Comparison of ENCODE assay signal across 12 mouse cellular contexts in genomic region chr4:87819182-87819581, GRCm38 (mm10).
DNase-seq lines count a peak whose midpoint lies in the region; ATAC-seq and TF ChIP-seq lines count a peak whose summit lies in the region.
"Had no signal": no experiment of that assay in that cellular context is flagged by ENCODE, and none has a peak within 500 bp of the region (broad histone marks: within the 10 kb centered on the region; RNA-seq: fewer than 3 reads in every experiment).

No protein-coding gene starts in this region.

- H3K4me2 ChIP-seq in hindbrain, embryonic 13.5 days, result no peak overlapping the region

- no peak overlapping the region for H3K4me3 ChIP-seq in hindbrain, embryonic 13.5 days
- no peak overlapping the region for H3K4me3 ChIP-seq in hindbrain, embryonic 10.5 days
- H3K4me3 ChIP-seq in cerebellum, adult 2 months (replicated peaks; ENCODE audit: insufficient read depth, low read depth, low read length), result no peak overlapping the region
- no peak overlapping the region for H3K4me3 ChIP-seq in layer of hippocampus, adult 2 months

- H3K9me3 ChIP-seq in hindbrain, embryonic 13.5 days, result no peaks in the 10 kb centered on the region
- no peaks in the 10 kb centered on the region for H3K9me3 ChIP-seq in hindbrain, embryonic 10.5 days

- WGBS in hindbrain, embryonic 13.5 days, result 57% methylated on average over 9 of the region's 9 CpGs
- 77% methylated on average over 9 of the region's 9 CpGs for WGBS in hindbrain, embryonic 10.5 days
- WGBS in cerebellum, adult 2 months, result 6% methylated on average over 9 of the region's 9 CpGs

- H3K4me1 ChIP-seq in hindbrain, embryonic 13.5 days (replicated peaks), result peaks cover 13% of the 10 kb centered on the region
- H3K4me1 ChIP-seq in hindbrain, embryonic 10.5 days (replicated peaks), result no peaks in the 10 kb centered on the region
- H3K4me1 ChIP-seq in cerebellum, adult 2 months (ENCODE audit: control insufficient read depth, insufficient read depth, low read length), result peaks cover 23% of the 10 kb centered on the region; the same call in 1 of the 2 replicates

- DNase-seq in hindbrain, embryonic 10.5 days (ENCODE audit: low spot score), result no peak
- peak; percentile 8 for DNase-seq in 3T3-L1 (ENCODE audit: low read depth, low spot score)
- DNase-seq in cerebellum, adult 2 months, result peak; percentile 91 to 98
- DNase-seq in layer of hippocampus, adult 2 months (ENCODE audit: low spot score in 2 of 2), result peak; percentile 29 to 55
- no peak for DNase-seq in gastrocnemius, postnatal 4 days (ENCODE audit: low spot score in 2 of 2)
- no peak for DNase-seq in heart, adult 9 months (ENCODE audit: low spot score in 2 of 2)
- DNase-seq in adrenal gland, postnatal 25 days, result no peak
- DNase-seq: heart, postnatal 14 days had no signal

- H3K27ac ChIP-seq in hindbrain, embryonic 13.5 days, result no peak overlapping the region
- no peak overlapping the region for H3K27ac ChIP-seq in hindbrain, embryonic 10.5 days
- H3K27ac ChIP-seq in cerebellum, adult 2 months (ENCODE audit: insufficient read depth, low read length), result peak overlapping the region; percentile 45; the same call in 1 of the 2 replicates
- no peak overlapping the region; the same call in 1 of the 2 replicates for H3K27ac ChIP-seq in layer of hippocampus, adult 2 months
- H3K27ac ChIP-seq: stomach, postnatal 0 days had no signal

- no peak for TF ChIP-seq CTCF in cerebellum, adult 2 months (IDR thresholded peaks at IDR 0.05; ENCODE audit: borderline replicate concordance, insufficient read depth, low read depth, low read length)
- TF ChIP-seq CTCF in layer of hippocampus, adult 2 months (conservative IDR thresholded peaks at IDR 0.05), result no peak

- TF ChIP-seq POLR2A in cerebellum, adult 2 months (IDR thresholded peaks at IDR 0.05; ENCODE audit: borderline replicate concordance, insufficient read depth, low read length), result no peak

- ATAC-seq in hindbrain, embryonic 13.5 days (ENCODE audit: low FRiP score), result peak; percentile 36; the same call in 1 of the 2 replicates
- ATAC-seq: lung, postnatal 0 days; Patski had no signal

- H3K9ac ChIP-seq in hindbrain, embryonic 13.5 days, result no peak overlapping the region

- H3K36me3 ChIP-seq in hindbrain, embryonic 13.5 days, result peaks cover 6% of the 10 kb centered on the region; the same call in 1 of the 2 replicates
- peaks cover 8% of the 10 kb centered on the region; the same call in 1 of the 2 replicates for H3K36me3 ChIP-seq in hindbrain, embryonic 10.5 days

- no peaks in the 10 kb centered on the region for H3K27me3 ChIP-seq in hindbrain, embryonic 13.5 days
- no peaks in the 10 kb centered on the region for H3K27me3 ChIP-seq in hindbrain, embryonic 10.5 days (ENCODE audit: insufficient read depth, poor library complexity, severe bottlenecking)
- no peaks in the 10 kb centered on the region for H3K27me3 ChIP-seq in cerebellum, adult 2 months (ENCODE audit: control insufficient read depth, insufficient read depth, low read length)
- H3K27me3 ChIP-seq: Patski had no signal

Comparison
In these comparisons a context has a peak if more than half of its experiments do, and no peak if none do; other contexts are left out.
1. DNase-seq: peak in 3T3-L1 (single experiment), cerebellum, adult 2 months (2 of 2) and layer of hippocampus, adult 2 months (2 of 2); none in hindbrain, embryonic 10.5 days (single experiment), gastrocnemius, postnatal 4 days (0 of 2), heart, adult 9 months (0 of 2) and adrenal gland, postnatal 25 days (single experiment).